Mouse (Mus musculus) thymus, postnatal 10 days (tissue): Measurements from ENCODE around the gene Fli1.

ENCODE experiments used
- DNase-seq, 2 experiments: peaks; one replicate each; pipeline ENCODE4 v3.0.0; 2021; ENCODE audit warnings: low spot score in 2 of 2

Gene Fli1

GRCm38 (mm10) chr9:32542212-32543039 lies at the start of gene Fli1:
Fli1 (minus strand) TSS chr9:32542861.
- peak in 1 of 2 experiments; percentile 32 for DNase-seq

GRCm38 (mm10) chr9:32591732-32592582 lies 49.3 kb upstream of the Fli1 start:
- peak; percentile 66 to 85 for DNase-seq

- DNase-seq, result no peak
Observed at GRCm38 (mm10) chr9:32590571-32590970, 47.9 kb upstream of the Fli1 start.

GRCm38 (mm10) chr9:32589900-32590299 lies 47.2 kb upstream of the Fli1 start:
- peak; percentile 85 to 92 for DNase-seq

GRCm38 (mm10) chr9:32585357-32585756 lies 42.7 kb upstream of the Fli1 start:
- DNase-seq, result peak in 1 of 2 experiments; percentile 62

GRCm38 (mm10) chr9:32583905-32584304 lies 41.2 kb upstream of the Fli1 start:
- no peak for DNase-seq

- no peak for DNase-seq
Observed at GRCm38 (mm10) chr9:32581851-32582573, 39.4 kb upstream of the Fli1 start.

GRCm38 (mm10) chr9:32578411-32578810 lies 35.8 kb upstream of the Fli1 start:
- DNase-seq, result no peak

GRCm38 (mm10) chr9:32573638-32574037 lies 31.0 kb upstream of the Fli1 start:
- no peak for DNase-seq

- DNase-seq, result no peak
Observed at GRCm38 (mm10) chr9:32571676-32572075, 29.0 kb upstream of the Fli1 start.

GRCm38 (mm10) chr9:32570547-32570946 lies 27.9 kb upstream of the Fli1 start:
- peak; percentile 35 to 40 for DNase-seq

- no peak for DNase-seq
Observed at GRCm38 (mm10) chr9:32569261-32569660, 26.6 kb upstream of the Fli1 start.

GRCm38 (mm10) chr9:32567603-32568002 lies 24.9 kb upstream of the Fli1 start:
- DNase-seq, result no peak

GRCm38 (mm10) chr9:32565309-32565708 lies 22.6 kb upstream of the Fli1 start:
- no peak for DNase-seq

GRCm38 (mm10) chr9:32562837-32563236 lies 20.2 kb upstream of the Fli1 start:
- no peak for DNase-seq

- DNase-seq, result no peak
Observed at GRCm38 (mm10) chr9:32562409-32562808, 19.7 kb upstream of the Fli1 start.

- DNase-seq, result no peak
Observed at GRCm38 (mm10) chr9:32561190-32561890, 18.7 kb upstream of the Fli1 start.

GRCm38 (mm10) chr9:32559859-32560258 lies 17.2 kb upstream of the Fli1 start:
- no peak for DNase-seq

- DNase-seq, result no peak
Observed at GRCm38 (mm10) chr9:32559454-32559853, 16.8 kb upstream of the Fli1 start.

GRCm38 (mm10) chr9:32556313-32556712 lies 13.7 kb upstream of the Fli1 start:
- DNase-seq, result no peak

- no peak for DNase-seq
Observed at GRCm38 (mm10) chr9:32555279-32555678, 12.6 kb upstream of the Fli1 start.
